Mouse (Mus musculus) MEL (cell line): ENCODE results near the gene Slc6a9. TPM values are rescaled to one million over a fixed set of nuclear protein-coding genes. Genes with fewer than 3 reads are reported as not detected.

Experiments
- DNase-seq: peaks from one replicate; pipeline ENCODE4 v3.0.0; 2011; ENCODE audit warnings: low read depth, low spot score
- H3K27ac ChIP-seq: 2 replicates; pipeline ENCODE4 v1.5.1; 2012; ENCODE audit warnings: low read depth, mild to moderate bottlenecking, control low read depth, low read length, moderate library complexity; ENCODE audit not compliant: control insufficient read depth
- H3K27me3 ChIP-seq, 2 experiments: fragments of 150-350 bp in 1 of 2; sonication (generic) in 1 of 2; 2 replicates each; pipeline ENCODE4 v1.6.1; 2012; ENCODE audit warnings: low read length in 2 of 2, mild to moderate bottlenecking in 2 of 2, improper control_type of control experiment in 1 of 2, moderate library complexity in 1 of 2; ENCODE audit not compliant: insufficient read depth in 2 of 2, control insufficient read depth in 1 of 2
- H3K36me3 ChIP-seq, 2 experiments: 2 replicates each; pipeline ENCODE4 v1.6.1; 2012 to 2014; ENCODE audit warnings: low read length in 2 of 2, improper control_type of control experiment in 1 of 2, inconsistent platforms in 1 of 2, mild to moderate bottlenecking in 1 of 2; ENCODE audit not compliant: insufficient read depth in 2 of 2, control insufficient read depth in 1 of 2
- H3K4me1 ChIP-seq, 2 experiments: fragments of 150-350 bp in 1 of 2; sonication (generic) in 1 of 2; 2 replicates each; pipeline ENCODE4 v1.6.1; 2012; ENCODE audit warnings: low read length in 2 of 2, improper control_type of control experiment in 1 of 2, mild to moderate bottlenecking in 1 of 2; ENCODE audit not compliant: insufficient read depth in 2 of 2, control insufficient read depth in 1 of 2
- H3K4me3 ChIP-seq, 2 experiments: fragments of 150-350 bp in 1 of 2; sonication (generic) in 1 of 2; 2 replicates each; pipeline ENCODE4 v1.5.1; 2012; ENCODE audit warnings: low read depth in 2 of 2, low read length in 2 of 2, mild to moderate bottlenecking in 2 of 2, moderate library complexity in 2 of 2, control low read depth in 1 of 2, improper control_type of control experiment in 1 of 2; ENCODE audit not compliant: control insufficient read depth in 1 of 2, insufficient read depth in 1 of 2
- H3K79me2 ChIP-seq: 2 replicates; pipeline ENCODE4 v1.6.1; 2012; ENCODE audit warnings: mild to moderate bottlenecking, low read length, moderate library complexity; ENCODE audit not compliant: control insufficient read depth, poor library complexity, insufficient read depth
- H3K9ac ChIP-seq: 2 replicates; pipeline ENCODE4 v1.6.1; 2012; ENCODE audit warnings: low read depth, mild to moderate bottlenecking, control low read depth, low read length, moderate library complexity; ENCODE audit not compliant: control insufficient read depth, poor library complexity, severe bottlenecking
- H3K9me3 ChIP-seq: fragments of 150-350 bp; sonication (generic); replicated peaks from 2 replicates; pipeline ENCODE4 v1.6.1; 2012; ENCODE audit warnings: mild to moderate bottlenecking, low read length, improper control_type of control experiment, moderate library complexity; ENCODE audit not compliant: insufficient read depth
- BHLHE40 ChIP-seq: IDR thresholded peaks from 2 replicates; pipeline ENCODE4 v1.6.1; 2012; ENCODE audit warnings: low read depth, mild to moderate bottlenecking, inconsistent platforms, low read length, improper control_type of control experiment, borderline replicate concordance
- CHD1 ChIP-seq: IDR thresholded peaks from 2 replicates; pipeline ENCODE4 v1.6.1; 2012; ENCODE audit warnings: low read depth, mild to moderate bottlenecking, inconsistent platforms, low read length, improper control_type of control experiment
- E2F4 ChIP-seq: IDR thresholded peaks from 2 replicates; pipeline ENCODE4 v1.6.1; 2011; ENCODE audit warnings: low read depth, low read length, improper control_type of control experiment, borderline replicate concordance
- EP300 ChIP-seq, 2 experiments: IDR thresholded peaks; 2 replicates each; pipeline ENCODE4 v1.6.1; 2011; ENCODE audit warnings: improper control_type of control experiment in 2 of 2, low read length in 2 of 2, low read depth in 1 of 2, mild to moderate bottlenecking in 1 of 2
- ETS1 ChIP-seq: IDR thresholded peaks from 2 replicates; pipeline ENCODE4 v1.6.1; 2012; ENCODE audit warnings: low read depth, mild to moderate bottlenecking, inconsistent platforms, low read length, improper control_type of control experiment, moderate library complexity
- GABPA ChIP-seq: IDR thresholded peaks from 2 replicates; pipeline ENCODE4 v1.6.1; 2012; ENCODE audit warnings: low read depth, mild to moderate bottlenecking, inconsistent platforms, low read length, improper control_type of control experiment, moderate library complexity
- GATA1 ChIP-seq: IDR thresholded peaks from 2 replicates; pipeline ENCODE4 v1.6.1; 2011; ENCODE audit warnings: low read depth, low read length, improper control_type of control experiment
- HCFC1 ChIP-seq: IDR thresholded peaks from 2 replicates; pipeline ENCODE4 v1.6.1; 2012; ENCODE audit warnings: low read depth, mild to moderate bottlenecking, inconsistent platforms, low read length, improper control_type of control experiment, moderate library complexity
- JUND ChIP-seq: IDR thresholded peaks from 2 replicates; pipeline ENCODE4 v1.6.1; 2011; ENCODE audit warnings: low read depth, mild to moderate bottlenecking, improper control_type of control experiment, low read length
- KAT2A ChIP-seq: conservative IDR thresholded peaks from 2 replicates; pipeline ENCODE4 v1.6.1; 2012; ENCODE audit warnings: low read depth, low read length, improper control_type of control experiment, inconsistent platforms
- MAFK ChIP-seq: IDR thresholded peaks from 2 replicates; pipeline ENCODE4 v1.6.1; 2011; ENCODE audit warnings: low read depth, mild to moderate bottlenecking, low read length, improper control_type of control experiment, borderline replicate concordance
- MAX ChIP-seq: IDR thresholded peaks from 2 replicates; pipeline ENCODE4 v1.6.1; 2011; ENCODE audit warnings: low read length, improper control_type of control experiment
- MEF2A ChIP-seq: IDR thresholded peaks from 2 replicates; pipeline ENCODE4 v1.6.1; 2014; ENCODE audit warnings: low read depth, mild to moderate bottlenecking, inconsistent platforms, low read length, improper control_type of control experiment; ENCODE audit not compliant: poor library complexity, insufficient replicate concordance, severe bottlenecking; ENCODE audit errors: extremely low read depth
- MXI1 ChIP-seq: IDR thresholded peaks from 2 replicates; pipeline ENCODE4 v1.6.1; 2011; ENCODE audit warnings: mild to moderate bottlenecking, low read depth, low read length, improper control_type of control experiment
- NRF1 ChIP-seq: IDR thresholded peaks from 2 replicates; pipeline ENCODE4 v1.6.1; 2014; ENCODE audit warnings: low read depth, mild to moderate bottlenecking, inconsistent platforms, low read length, improper control_type of control experiment, moderate library complexity; ENCODE audit not compliant: poor library complexity, insufficient read depth, severe bottlenecking
- POLR2A ChIP-seq, 2 experiments: IDR thresholded peaks; 2 replicates each; pipeline ENCODE4 v1.6.1; 2011 to 2012; ENCODE audit warnings: low read length in 2 of 2, mild to moderate bottlenecking in 2 of 2, control low read depth in 1 of 2, improper control_type of control experiment in 1 of 2, low read depth in 1 of 2, moderate library complexity in 1 of 2; ENCODE audit not compliant: control insufficient read depth in 1 of 2, insufficient read depth in 1 of 2, poor library complexity in 1 of 2
- POLR2AphosphoS2 ChIP-seq: IDR thresholded peaks from 2 replicates; pipeline ENCODE4 v1.6.1; 2011; ENCODE audit warnings: low read length, improper control_type of control experiment
- POLR2AphosphoS5 ChIP-seq: IDR thresholded peaks from 2 replicates; pipeline ENCODE4 v1.6.1; 2012; ENCODE audit warnings: low read depth, borderline replicate concordance, mild to moderate bottlenecking, inconsistent platforms, low read length, moderate library complexity, mixed read lengths
- RAD21 ChIP-seq: IDR thresholded peaks from 2 replicates; pipeline ENCODE4 v1.6.1; 2011; ENCODE audit warnings: mild to moderate bottlenecking, low read depth, low read length, improper control_type of control experiment
- RCOR1 ChIP-seq: IDR thresholded peaks from 2 replicates; pipeline ENCODE4 v1.6.1; 2012; ENCODE audit warnings: low read depth, mild to moderate bottlenecking, inconsistent platforms, low read length, improper control_type of control experiment
- SMC3 ChIP-seq: IDR thresholded peaks from 2 replicates; pipeline ENCODE4 v1.6.1; 2011; ENCODE audit warnings: low read depth, low read length, improper control_type of control experiment
- TAL1 ChIP-seq: IDR thresholded peaks from 2 replicates; pipeline ENCODE4 v1.6.1; 2012; ENCODE audit warnings: mild to moderate bottlenecking, inconsistent platforms, low read length, moderate library complexity, mixed read lengths
- TBP ChIP-seq: IDR thresholded peaks from 2 replicates; pipeline ENCODE4 v1.8.0; 2011; ENCODE audit warnings: low read depth, low read length, improper control_type of control experiment
- TCF12 ChIP-seq: IDR thresholded peaks from 2 replicates; pipeline ENCODE4 v1.6.1; 2014; ENCODE audit warnings: low read depth, mild to moderate bottlenecking, inconsistent platforms, low read length, improper control_type of control experiment, moderate library complexity
- USF1 ChIP-seq: IDR thresholded peaks from 2 replicates; pipeline ENCODE4 v1.6.1; 2014; ENCODE audit warnings: low read depth, mild to moderate bottlenecking, inconsistent platforms, low read length, improper control_type of control experiment, moderate library complexity
- USF2 ChIP-seq, 2 experiments: IDR thresholded peaks; 2 replicates each; pipeline ENCODE4 v1.6.1; 2011 to 2012; ENCODE audit warnings: improper control_type of control experiment in 2 of 2, low read length in 2 of 2, borderline replicate concordance in 1 of 2, inconsistent platforms in 1 of 2, low read depth in 1 of 2, mild to moderate bottlenecking in 1 of 2; ENCODE audit not compliant: insufficient read depth in 1 of 2
- ZKSCAN1 ChIP-seq: IDR thresholded peaks from 2 replicates; pipeline ENCODE4 v1.6.1; 2012; ENCODE audit warnings: low read depth, mild to moderate bottlenecking, inconsistent platforms, low read length, improper control_type of control experiment, moderate library complexity
- ZNF384 ChIP-seq: IDR thresholded peaks from 2 replicates; pipeline ENCODE4 v1.6.1; 2012; ENCODE audit warnings: low read depth, mild to moderate bottlenecking, inconsistent platforms, low read length, improper control_type of control experiment
- polyA plus RNA-seq, 2 experiments: library from polyadenylated mRNA; stranded (reverse) in 1 of 2; unstranded in 1 of 2; fragments of >175 nt in 1 of 2; fragments of >200 nt in 1 of 2; gene quantifications; 2 replicates each; pipeline versions ENCODE4 v1.2.1 to v1.2.4; 2012; ENCODE audit warnings: low replicate concordance in 2 of 2, low read depth in 1 of 2; ENCODE audit not compliant: insufficient read length in 2 of 2, insufficient read depth in 1 of 2, missing spikeins in 1 of 2
- total RNA-seq: library from RNA; depleted of rRNA; stranded (reverse); fragments of 300-350 nt; gene quantifications from 2 replicates; pipeline ENCODE4 v1.2.3, GENCODE M21; 2012

The Slc6a9 gene
- total and polyA plus RNA-seq, 3 experiments = 3.2 to 21.2 TPM; not detected in 1

DNA sequence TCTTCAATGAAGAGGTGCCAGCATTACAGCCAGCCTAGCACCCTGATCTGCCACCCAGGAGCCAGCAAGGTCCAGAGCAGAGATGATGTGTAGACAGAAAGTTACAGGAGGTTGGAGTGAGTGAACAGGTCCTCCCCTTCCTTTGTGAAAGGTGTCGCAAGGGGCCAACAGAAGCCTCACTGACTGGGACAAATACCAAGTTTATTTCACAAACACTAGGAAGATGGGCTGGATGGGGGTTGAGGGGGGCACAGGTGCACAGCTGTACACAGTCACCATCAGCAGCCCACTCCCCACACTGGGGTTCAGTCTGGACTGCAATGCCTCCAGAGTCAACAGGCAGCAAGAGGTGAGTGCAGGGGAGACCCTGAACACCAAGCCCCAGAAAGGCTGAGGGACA is 49.8 kb downstream of the Slc6a9 start:
- no peak overlapping the region for H3K9ac ChIP-seq
- peaks cover 0 to 3% of the 10 kb centered on the region in 2 experiments; a peak in 3 of 4 replicates for H3K36me3 ChIP-seq
- no peaks in the 10 kb centered on the region for H3K9me3 ChIP-seq
- no peak overlapping the region for H3K27ac ChIP-seq
- DNase-seq = no peak
- H3K4me3 ChIP-seq = no peak overlapping the region
- H3K79me2 ChIP-seq = peaks cover 15% of the 10 kb centered on the region
- peaks cover 0 to 10% of the 10 kb centered on the region in 2 experiments; a peak in 2 of 4 replicates for H3K4me1 ChIP-seq
- no peaks in the 10 kb centered on the region for H3K27me3 ChIP-seq
- TF ChIP-seq ZKSCAN1 (no peak), E2F4 (no peak), GABPA (no peak), TAL1 (no peak), ZNF384 (no peak), BHLHE40 (no peak), KAT2A (no peak), TBP (no peak), MXI1 (no peak), MAX (no peak), HCFC1 (no peak), NRF1 (no peak), TCF12 (no peak), MEF2A (no peak), ETS1 (no peak), POLR2AphosphoS5 (no peak), MAFK (no peak), USF1 (no peak), POLR2AphosphoS2 (no peak)

DNA sequence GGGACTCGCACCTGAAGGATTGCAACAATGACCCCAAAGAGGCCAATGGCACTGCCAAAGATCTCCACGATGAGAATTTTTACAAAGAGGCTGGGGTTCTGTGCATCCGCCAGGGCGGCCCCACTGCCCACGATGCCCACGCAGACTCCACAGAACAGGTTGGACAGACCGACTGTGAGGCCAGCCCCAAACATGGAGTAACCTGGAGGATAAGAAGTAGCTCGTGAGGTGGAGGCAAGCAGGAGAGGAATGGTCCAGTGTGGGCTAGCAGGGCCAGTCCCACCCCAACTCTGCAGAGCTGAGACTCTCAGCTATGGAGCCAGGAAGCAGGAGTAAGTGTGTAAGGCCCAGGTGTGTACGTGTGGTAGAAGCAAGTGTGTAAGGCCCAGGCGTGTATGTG is 50.8 kb downstream of the Slc6a9 start:
- Histone ChIP-seq H3K4me1 (peaks cover 0 to 10% of the 10 kb centered on the region in 2 experiments; a peak in 2 of 4 replicates), H3K4me3 (no peak overlapping the region), H3K27me3 (no peaks in the 10 kb centered on the region), H3K9me3 (no peaks in the 10 kb centered on the region), H3K79me2 (peaks cover 15% of the 10 kb centered on the region), H3K9ac (no peak overlapping the region), H3K27ac (no peak overlapping the region), H3K36me3 (peaks cover 0 to 3% of the 10 kb centered on the region in 2 experiments; a peak in 3 of 4 replicates)
- no peak for DNase-seq
- TF ChIP-seq POLR2A (IDR thresholded peaks at IDR 0.05; ENCODE audit: control insufficient read depth in 1 of 2, insufficient read depth in 1 of 2, low read depth in 1 of 2, low read length in 2 of 2, poor library complexity in 1 of 2) (no peak), ZNF384 (no peak), EP300 (IDR thresholded peaks at IDR 0.05; ENCODE audit: low read depth in 1 of 2, low read length in 2 of 2) (no peak), TAL1 (no peak), USF2 (IDR thresholded peaks at IDR 0.05; ENCODE audit: borderline replicate concordance in 1 of 2, insufficient read depth in 1 of 2, low read depth in 1 of 2, low read length in 2 of 2) (no peak), RCOR1 (no peak), CHD1 (no peak), RAD21 (no peak), GATA1 (no peak), MEF2A (no peak), JUND (no peak), MAFK (no peak), ZKSCAN1 (no peak), SMC3 (no peak), TBP (no peak)
- TF ChIP-seq, all 39 proteins: peak for 0
